9 mouse cellular contexts compared by ENCODE assay signal in the genomic region with DNA sequence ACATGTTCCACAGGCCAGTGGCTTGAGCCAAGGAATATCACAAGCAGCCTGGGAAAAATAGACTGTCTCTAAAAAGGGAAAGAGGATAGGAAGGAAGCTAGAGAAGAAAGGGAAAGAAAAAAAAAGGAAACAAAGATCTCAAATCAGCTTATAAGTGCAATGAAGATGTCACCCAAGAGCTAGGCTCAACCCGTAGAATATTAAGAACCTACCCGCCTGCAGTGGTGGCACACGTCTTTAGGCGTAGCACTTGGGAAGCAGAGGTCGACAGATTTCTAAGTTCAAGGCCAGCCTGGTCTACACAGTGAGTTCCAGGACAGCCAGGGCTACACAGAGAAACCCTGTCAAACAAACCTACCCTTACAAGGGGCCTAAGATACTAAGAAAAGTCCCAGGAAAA. TPM values are rescaled to one million over a fixed set of nuclear protein-coding genes. Genes with fewer than 3 reads are reported as not detected.
DNase-seq lines count a peak whose midpoint lies in the region; ATAC-seq and TF ChIP-seq lines count a peak whose summit lies in the region.
"Had no signal": no experiment of that assay in that cellular context is flagged by ENCODE, and none has a peak within 500 bp of the region (broad histone marks: within the 10 kb centered on the region; RNA-seq: fewer than 3 reads in every experiment).

No protein-coding gene starts in this region.

- H3K4me2 ChIP-seq in lung, postnatal 0 days (replicated peaks; ENCODE audit: low read depth, low read length): peak overlapping the region; percentile 73; the same call in 1 of the 2 replicates
- H3K4me2 ChIP-seq in forebrain, embryonic 15.5 days (replicated peaks): peak overlapping the region; percentile 54; the same call in 1 of the 2 replicates
- peak overlapping the region; percentile 76; the same call in 1 of the 2 replicates for H3K4me2 ChIP-seq in limb, embryonic 14.5 days (replicated peaks; ENCODE audit: low read depth, low read length, severe bottlenecking)
- H3K4me2 ChIP-seq in neural tube, embryonic 15.5 days: peak overlapping the region; percentile 76

- no peak for ATAC-seq in lung, postnatal 0 days
- ATAC-seq in forebrain, embryonic 15.5 days (replicated peaks): no peak
- no peak for ATAC-seq in limb, embryonic 14.5 days (ENCODE audit: low FRiP score, low read depth)
- no peak for ATAC-seq in neural tube, embryonic 15.5 days (ENCODE audit: low FRiP score)

- no peaks in the 10 kb centered on the region for H3K27me3 ChIP-seq in lung, postnatal 0 days (replicated peaks; ENCODE audit: insufficient read depth, low read length)
- no peaks in the 10 kb centered on the region for H3K27me3 ChIP-seq in forebrain, embryonic 15.5 days
- H3K27me3 ChIP-seq in limb, embryonic 14.5 days (ENCODE audit: control insufficient read depth, insufficient read depth, low read length): no peaks in the 10 kb centered on the region
- no peaks in the 10 kb centered on the region for H3K27me3 ChIP-seq in neural tube, embryonic 15.5 days (replicated peaks)

- 85% methylated on average over 5 of the region's 5 CpGs for WGBS in lung, postnatal 0 days
- 88% methylated on average over 5 of the region's 5 CpGs for WGBS in forebrain, embryonic 15.5 days
- WGBS in limb, embryonic 14.5 days: 91% methylated on average over 5 of the region's 5 CpGs
- WGBS in neural tube, embryonic 15.5 days: 89% methylated on average over 5 of the region's 5 CpGs

- H3K9me3 ChIP-seq in lung, postnatal 0 days (ENCODE audit: low read length): no peaks in the 10 kb centered on the region
- H3K9me3 ChIP-seq in forebrain, embryonic 15.5 days: no peaks in the 10 kb centered on the region
- H3K9me3 ChIP-seq in limb, embryonic 14.5 days (ENCODE audit: control insufficient read depth, low read length): no peaks in the 10 kb centered on the region
- no peaks in the 10 kb centered on the region for H3K9me3 ChIP-seq in neural tube, embryonic 15.5 days (replicated peaks)

- H3K9ac ChIP-seq in lung, postnatal 0 days (replicated peaks; ENCODE audit: low read depth): no peak overlapping the region
- no peak overlapping the region for H3K9ac ChIP-seq in forebrain, embryonic 15.5 days (replicated peaks)
- H3K9ac ChIP-seq in limb, embryonic 14.5 days (ENCODE audit: low read depth, low read length, severe bottlenecking): no peak overlapping the region
- no peak overlapping the region for H3K9ac ChIP-seq in neural tube, embryonic 15.5 days (replicated peaks)

- H3K4me3 ChIP-seq in lung, postnatal 0 days (ENCODE audit: low read depth, low read length): no peak overlapping the region
- no peak overlapping the region for H3K4me3 ChIP-seq in forebrain, embryonic 15.5 days
- H3K4me3 ChIP-seq in limb, embryonic 14.5 days (replicated peaks; ENCODE audit: low read length): peak overlapping the region; percentile 93; the same call in 1 of the 2 replicates
- H3K4me3 ChIP-seq in neural tube, embryonic 15.5 days (replicated peaks): no peak overlapping the region

- DNase-seq in lung, postnatal 0 days (ENCODE audit: low spot score): no peak
- no peak for DNase-seq in lung, postnatal 25 days (ENCODE audit: low spot score)
- DNase-seq in limb, embryonic 14.5 days (ENCODE audit: low spot score): no peak
- DNase-seq in ovary, adult 18-20 months (ENCODE audit: low spot score): no peak
- no peak for DNase-seq in right cerebral cortex, postnatal 36 days (ENCODE audit: low spot score in 2 of 2)
- DNase-seq: cerebellum, adult 9-11 months; gastrocnemius, postnatal 10 days had no signal

- H3K4me1 ChIP-seq in lung, postnatal 0 days (ENCODE audit: insufficient read depth, low read depth, low read length): peaks cover 12% of the 10 kb centered on the region; the same call in 1 of the 2 replicates
- H3K4me1 ChIP-seq in forebrain, embryonic 15.5 days: peaks cover 18% of the 10 kb centered on the region
- peaks cover 11% of the 10 kb centered on the region for H3K4me1 ChIP-seq in limb, embryonic 14.5 days (ENCODE audit: control insufficient read depth, insufficient read depth, low read length)
- H3K4me1 ChIP-seq in neural tube, embryonic 15.5 days: peaks cover 32% of the 10 kb centered on the region

- TF ChIP-seq CTCF in lung, postnatal 0 days (IDR thresholded peaks at IDR 0.05): no peak

- H3K27ac ChIP-seq in lung, postnatal 0 days (ENCODE audit: low read length): no peak overlapping the region
- no peak overlapping the region for H3K27ac ChIP-seq in forebrain, embryonic 15.5 days (replicated peaks)
- no peak overlapping the region for H3K27ac ChIP-seq in limb, embryonic 14.5 days (replicated peaks; ENCODE audit: low read depth, low read length)
- H3K27ac ChIP-seq in neural tube, embryonic 15.5 days (replicated peaks): no peak overlapping the region

- no peak for TF ChIP-seq EP300 in lung, postnatal 0 days (IDR thresholded peaks at IDR 0.05)

- TF ChIP-seq POLR2A in limb, embryonic 14.5 days (IDR thresholded peaks at IDR 0.05; ENCODE audit: borderline replicate concordance, extremely low read depth, insufficient read depth, insufficient read length): no peak

- H3K36me3 ChIP-seq in lung, postnatal 0 days (ENCODE audit: insufficient read depth, low read length): no peaks in the 10 kb centered on the region
- H3K36me3 ChIP-seq in forebrain, embryonic 15.5 days: peaks cover 5% of the 10 kb centered on the region; the same call in 1 of the 2 replicates
- H3K36me3 ChIP-seq in limb, embryonic 14.5 days (ENCODE audit: control insufficient read depth, insufficient read depth, low read length): peaks cover 9% of the 10 kb centered on the region
- no peaks in the 10 kb centered on the region; the same call in 1 of the 2 replicates for H3K36me3 ChIP-seq in neural tube, embryonic 15.5 days

RNA-seq across cellular contexts. Expression of gene Pi4kb, which starts 0.9 kb away (rescaled TPM):
- 13.6 and 15.6 TPM in 2 replicates for polyA plus RNA-seq in lung, postnatal 0 days (2015; fragmentation: Nextera tagmentation; extraction: Ambion mirVana)
- polyA plus RNA-seq in forebrain, embryonic 15.5 days (2015; fragmentation: Nextera tagmentation; extraction: Ambion mirVana): 24.9 and 27.1 TPM in 2 replicates
- 54.7 and 54.8 TPM in 2 replicates for polyA plus RNA-seq in limb, embryonic 14.5 days (2012; rRNA removed)
- 30.4 and 35.6 TPM in 2 replicates for polyA plus RNA-seq in limb, embryonic 14.5 days (2014; fragmentation: Nextera tagmentation; extraction: Ambion mirVana)
- 22.5 and 23.8 TPM in 2 replicates for polyA plus RNA-seq in neural tube, embryonic 15.5 days (2015; fragmentation: Nextera tagmentation; extraction: Ambion mirVana)

RNA-seq across cellular contexts. Expression of gene Rfx5, which starts 19.7 kb away (rescaled TPM):
- polyA plus RNA-seq in lung, postnatal 0 days (2015; fragmentation: Nextera tagmentation; extraction: Ambion mirVana): 3.3 and 3.5 TPM in 2 replicates
- 5.4 and 6.0 TPM in 2 replicates for polyA plus RNA-seq in forebrain, embryonic 15.5 days (2015; fragmentation: Nextera tagmentation; extraction: Ambion mirVana)
- 29.9 and 36.4 TPM in 2 replicates for polyA plus RNA-seq in limb, embryonic 14.5 days (2012; rRNA removed)
- 12.5 and 12.9 TPM in 2 replicates for polyA plus RNA-seq in limb, embryonic 14.5 days (2014; fragmentation: Nextera tagmentation; extraction: Ambion mirVana)
- 7.1 and 8.0 TPM in 2 replicates for polyA plus RNA-seq in neural tube, embryonic 15.5 days (2015; fragmentation: Nextera tagmentation; extraction: Ambion mirVana)

RNA-seq across cellular contexts. Expression of gene Selenbp1, which starts 40.8 kb away (rescaled TPM):
- polyA plus RNA-seq in lung, postnatal 0 days (2015; fragmentation: Nextera tagmentation; extraction: Ambion mirVana): 1,021 and 1,046 TPM in 2 replicates
- polyA plus RNA-seq in forebrain, embryonic 15.5 days (2015; fragmentation: Nextera tagmentation; extraction: Ambion mirVana): 9.5 and 11.6 TPM in 2 replicates
- 28.7 and 32.9 TPM in 2 replicates for polyA plus RNA-seq in limb, embryonic 14.5 days (2012; rRNA removed)
- polyA plus RNA-seq in limb, embryonic 14.5 days (2014; fragmentation: Nextera tagmentation; extraction: Ambion mirVana): 29.5 and 34.9 TPM in 2 replicates
- polyA plus RNA-seq in neural tube, embryonic 15.5 days (2015; fragmentation: Nextera tagmentation; extraction: Ambion mirVana): 15.3 and 28.7 TPM in 2 replicates

RNA-seq across cellular contexts. Expression of gene Zfp687, which starts 41.6 kb away (rescaled TPM):
- polyA plus RNA-seq in lung, postnatal 0 days (2015; fragmentation: Nextera tagmentation; extraction: Ambion mirVana): 9.9 and 10.1 TPM in 2 replicates
- polyA plus RNA-seq in forebrain, embryonic 15.5 days (2015; fragmentation: Nextera tagmentation; extraction: Ambion mirVana): 22.4 and 23.0 TPM in 2 replicates
- 26.8 and 28.8 TPM in 2 replicates for polyA plus RNA-seq in limb, embryonic 14.5 days (2012; rRNA removed)
- 18.8 and 23.2 TPM in 2 replicates for polyA plus RNA-seq in limb, embryonic 14.5 days (2014; fragmentation: Nextera tagmentation; extraction: Ambion mirVana)
- 16.6 and 17.7 TPM in 2 replicates for polyA plus RNA-seq in neural tube, embryonic 15.5 days (2015; fragmentation: Nextera tagmentation; extraction: Ambion mirVana)

Comparison
In these comparisons a context has a peak if more than half of its experiments do, and no peak if none do; other contexts are left out.
1. RNA of gene Selenbp1, which starts 40.8 kb away (polyA plus RNA-seq): 1,021 to 1,046 TPM in lung, postnatal 0 days; 28.7 to 34.9 TPM in limb, embryonic 14.5 days, 15.3 to 28.7 TPM in neural tube, embryonic 15.5 days and 9.5 to 11.6 TPM in forebrain, embryonic 15.5 days; every median in the first group is over 10 times any median in the second.
2. Peak in every context shown above with its lines, with median percentiles within 50 percentile points of each other: H3K4me2 ChIP-seq.